Mouse (Mus musculus): Measurements from ENCODE around the gene Btbd1.
A peak's percentile ranks its signal among the peaks of the same experiment; 100 is the strongest.
"Not testable (repeated sequence)": the region's sequence is repeated elsewhere in the genome, so short reads cannot be mapped to it uniquely, and the experiment has no call there.

The Btbd1 gene

DNA sequence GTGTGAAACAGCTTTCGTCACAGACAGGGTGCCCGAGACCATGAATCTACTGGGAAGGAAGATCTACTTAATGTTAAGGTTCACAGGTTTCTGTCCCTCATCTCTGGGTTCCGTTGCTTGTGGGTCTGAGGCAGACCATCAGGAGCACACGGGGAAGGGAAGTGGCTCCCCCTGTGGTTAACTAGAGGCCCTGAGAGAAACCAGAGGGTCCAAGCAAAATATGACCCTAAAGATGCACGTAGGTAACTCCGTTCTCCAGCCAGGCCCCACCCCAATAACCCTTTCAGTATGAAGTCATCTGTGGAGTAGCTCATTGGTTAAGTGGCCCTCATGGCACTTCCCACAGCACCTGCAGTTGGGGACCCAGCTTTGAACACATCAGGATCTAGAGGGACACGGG lies 20.4 kb upstream of the Btbd1 start:
- no peak for DNase-seq (ENCODE audit: low spot score)

- DNase-seq (ENCODE audit: low spot score) = no peak
Measured at GRCm38 (mm10) chr7:81849214-81849613, 20.0 kb upstream of the Btbd1 start.

DNA sequence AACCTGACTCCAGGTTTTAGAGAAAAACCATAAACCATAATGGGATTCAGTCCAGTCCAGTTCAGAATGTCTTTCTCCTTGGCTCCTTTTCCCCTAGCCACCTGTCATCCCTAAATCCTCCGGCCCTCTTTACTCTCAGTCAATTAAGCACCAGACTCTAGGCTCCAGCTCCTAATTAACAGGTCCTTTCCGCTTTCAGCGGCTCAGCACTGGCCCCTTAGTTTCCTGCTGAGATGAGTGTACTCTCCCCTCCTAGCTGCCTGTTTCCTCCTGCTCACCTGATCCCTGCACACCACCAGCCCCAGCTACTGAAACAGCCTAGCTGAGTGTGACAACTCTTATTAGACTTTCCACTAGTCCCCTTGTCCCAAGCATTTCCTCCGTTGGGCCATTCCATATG lies 18.5 kb upstream of the Btbd1 start:
- DNase-seq (ENCODE audit: low spot score) = no peak

- no peak for DNase-seq (ENCODE audit: low spot score)
Measured at GRCm38 (mm10) chr7:81847010-81847409, 17.8 kb upstream of the Btbd1 start.

DNA sequence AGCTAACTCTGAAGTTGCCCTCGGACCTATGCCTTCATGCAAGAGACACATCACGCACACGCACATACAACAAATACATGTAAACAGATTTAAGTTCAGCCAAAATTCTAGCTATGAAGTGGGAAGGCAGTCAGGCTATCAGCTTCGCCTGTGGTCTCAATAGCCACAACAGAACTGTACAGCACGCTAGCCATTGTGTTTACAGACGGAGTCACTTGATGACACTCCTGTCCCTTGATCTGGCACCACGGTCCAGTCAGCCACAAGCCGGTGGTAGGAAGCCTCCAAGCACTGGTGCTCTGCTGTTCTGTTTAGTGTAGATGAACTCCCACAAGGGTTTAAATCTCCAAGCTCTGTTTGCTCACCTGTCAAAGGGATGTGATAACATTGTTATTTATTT lies 16.8 kb upstream of the Btbd1 start:
- no peak for DNase-seq (ENCODE audit: low spot score)

- no peak for DNase-seq (ENCODE audit: low spot score)
Measured at GRCm38 (mm10) chr7:81845313-81845712, 16.1 kb upstream of the Btbd1 start.

DNA sequence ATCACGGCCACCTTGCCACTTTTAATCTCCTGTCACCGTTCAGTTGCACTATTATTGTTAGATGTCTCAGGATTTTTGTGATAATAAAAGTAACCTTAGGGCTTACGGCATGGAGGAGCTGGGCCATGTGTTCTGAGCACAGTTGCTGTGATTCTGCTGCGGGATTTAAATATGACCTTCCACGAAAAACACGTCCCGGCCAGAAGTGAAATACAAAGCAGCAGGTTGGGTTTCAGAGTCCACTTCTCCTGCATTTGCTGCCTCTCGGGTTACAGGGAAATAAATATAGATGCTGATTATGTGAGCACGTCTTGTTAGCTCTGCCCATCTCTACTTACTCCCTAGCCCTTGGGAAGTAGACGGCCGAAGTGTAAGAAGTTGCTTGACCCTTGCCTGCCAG lies 15.6 kb upstream of the Btbd1 start:
- DNase-seq (ENCODE audit: low spot score) = no peak

DNA sequence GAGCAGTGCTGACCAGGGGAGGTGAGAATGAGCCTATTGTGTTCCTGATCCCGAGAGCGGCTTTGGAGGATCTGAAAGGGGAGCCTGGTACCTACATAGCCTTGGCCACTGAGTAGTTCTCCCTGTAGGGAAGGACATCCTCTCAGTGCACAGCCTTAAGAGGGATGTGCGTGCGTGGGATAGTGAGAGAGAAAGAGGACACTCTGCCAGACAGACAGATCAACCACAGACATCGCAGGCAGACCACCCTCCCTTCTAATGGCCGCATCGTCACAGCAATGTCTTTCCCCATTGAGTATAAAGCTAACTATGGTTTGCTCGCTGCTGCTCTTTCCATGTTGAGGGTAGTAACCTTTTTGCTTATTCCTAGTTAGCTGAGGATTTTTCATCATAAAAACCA lies 14.7 kb upstream of the Btbd1 start:
- DNase-seq (ENCODE audit: low spot score) = no peak

- no peak for DNase-seq (ENCODE audit: low spot score)
Measured at GRCm38 (mm10) chr7:81842998-81843397, 13.8 kb upstream of the Btbd1 start.

GRCm38 (mm10) chr7:81842141-81842540 lies 12.9 kb upstream of the Btbd1 start:
- DNase-seq (ENCODE audit: low spot score) = no peak

GRCm38 (mm10) chr7:81841439-81841838 lies 12.2 kb upstream of the Btbd1 start:
- no peak for DNase-seq (ENCODE audit: low spot score)

DNA sequence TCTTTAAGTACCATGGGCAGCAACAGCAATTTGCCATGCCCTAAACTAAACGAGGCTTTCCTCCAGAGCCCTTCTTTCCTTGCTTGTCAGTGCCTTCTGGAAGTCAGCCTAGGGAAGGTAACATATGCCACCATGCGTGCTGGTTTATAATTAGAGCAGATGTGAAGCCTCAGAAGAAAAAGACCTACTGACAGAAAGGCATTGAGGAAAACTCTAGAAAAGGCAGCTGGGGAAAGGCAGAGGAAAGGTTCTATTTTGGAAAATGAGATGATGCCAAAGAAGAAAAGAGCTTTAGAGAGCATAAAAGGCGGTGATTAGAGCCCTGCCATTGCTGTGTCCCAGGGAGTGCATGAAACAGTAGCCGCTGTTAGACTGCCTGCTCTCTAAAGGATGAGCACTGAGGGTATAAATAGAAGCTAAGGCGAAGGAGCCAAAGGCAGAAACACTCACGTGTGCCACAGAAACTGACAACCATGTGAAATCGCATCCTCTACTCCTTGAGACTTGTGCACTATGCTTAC lies 11.5 kb upstream of the Btbd1 start:
- DNase-seq (ENCODE audit: low spot score) = no peak

GRCm38 (mm10) chr7:81839746-81840145 lies 10.5 kb upstream of the Btbd1 start:
- no peak for DNase-seq (ENCODE audit: low spot score)

DNA sequence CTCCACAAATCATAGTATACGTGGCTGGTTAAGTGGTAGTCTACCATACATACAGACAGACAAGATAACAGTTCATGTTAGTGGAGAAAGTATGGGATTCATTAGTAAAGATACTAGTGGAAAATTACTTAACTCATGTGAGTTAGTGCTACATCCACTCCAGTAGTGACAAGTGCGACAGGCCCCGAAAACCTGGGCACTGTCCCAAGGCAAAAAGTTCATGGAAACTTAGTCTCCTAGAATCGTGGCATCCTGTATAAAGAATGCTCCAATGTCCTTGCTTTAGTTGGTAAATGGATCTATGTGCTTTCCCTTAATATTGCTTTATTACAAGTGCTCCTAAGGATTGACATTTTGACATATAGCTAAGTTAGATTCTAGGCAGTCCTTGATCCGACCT lies 8.5 kb upstream of the Btbd1 start:
- not testable (repeated sequence) for DNase-seq (ENCODE audit: low spot score)

DNA sequence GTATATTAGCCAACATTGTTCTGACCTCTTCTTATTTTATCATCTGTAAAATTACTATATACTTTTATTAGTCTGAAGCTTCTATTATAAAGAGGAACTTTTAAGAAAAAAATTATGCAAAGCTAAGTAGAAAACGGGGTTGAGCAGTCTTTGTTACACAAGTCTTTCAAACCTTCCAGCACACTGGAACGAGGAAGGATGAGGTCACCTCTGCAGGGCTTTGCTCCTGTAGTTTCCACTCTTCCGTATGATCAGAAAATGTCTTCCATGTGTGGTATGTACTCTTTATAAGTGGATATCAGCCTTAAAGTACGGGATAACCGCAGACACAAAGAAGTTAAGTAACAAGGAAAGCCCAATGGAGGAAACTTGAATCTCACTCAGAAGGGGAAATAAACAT lies 6.2 kb upstream of the Btbd1 start:
- DNase-seq (ENCODE audit: low spot score) = no peak

DNA sequence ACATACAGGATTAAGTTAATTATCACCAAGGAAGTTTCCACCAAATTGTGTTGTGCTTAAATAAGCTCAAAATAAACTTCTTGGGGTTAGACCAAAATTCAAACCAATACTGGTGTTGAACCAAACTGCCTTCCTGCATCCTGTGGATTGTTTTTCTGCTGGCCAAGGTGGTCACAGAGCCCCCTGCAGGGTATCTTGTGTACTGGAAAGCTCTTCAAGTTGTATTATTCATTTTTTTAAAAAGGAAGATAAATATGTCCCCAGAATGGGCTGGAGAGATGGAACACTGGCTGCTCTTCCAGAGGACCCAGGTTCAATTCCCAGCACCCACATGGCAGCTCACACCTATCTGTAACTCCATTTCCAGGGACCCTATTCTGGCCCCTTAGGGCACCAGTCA lies 5.6 kb upstream of the Btbd1 start:
- DNase-seq (ENCODE audit: low spot score) = no peak

- DNase-seq (ENCODE audit: low spot score) = peak; percentile 36
Measured at GRCm38 (mm10) chr7:81828681-81829378, 401 bp downstream of the Btbd1 start.

DNA sequence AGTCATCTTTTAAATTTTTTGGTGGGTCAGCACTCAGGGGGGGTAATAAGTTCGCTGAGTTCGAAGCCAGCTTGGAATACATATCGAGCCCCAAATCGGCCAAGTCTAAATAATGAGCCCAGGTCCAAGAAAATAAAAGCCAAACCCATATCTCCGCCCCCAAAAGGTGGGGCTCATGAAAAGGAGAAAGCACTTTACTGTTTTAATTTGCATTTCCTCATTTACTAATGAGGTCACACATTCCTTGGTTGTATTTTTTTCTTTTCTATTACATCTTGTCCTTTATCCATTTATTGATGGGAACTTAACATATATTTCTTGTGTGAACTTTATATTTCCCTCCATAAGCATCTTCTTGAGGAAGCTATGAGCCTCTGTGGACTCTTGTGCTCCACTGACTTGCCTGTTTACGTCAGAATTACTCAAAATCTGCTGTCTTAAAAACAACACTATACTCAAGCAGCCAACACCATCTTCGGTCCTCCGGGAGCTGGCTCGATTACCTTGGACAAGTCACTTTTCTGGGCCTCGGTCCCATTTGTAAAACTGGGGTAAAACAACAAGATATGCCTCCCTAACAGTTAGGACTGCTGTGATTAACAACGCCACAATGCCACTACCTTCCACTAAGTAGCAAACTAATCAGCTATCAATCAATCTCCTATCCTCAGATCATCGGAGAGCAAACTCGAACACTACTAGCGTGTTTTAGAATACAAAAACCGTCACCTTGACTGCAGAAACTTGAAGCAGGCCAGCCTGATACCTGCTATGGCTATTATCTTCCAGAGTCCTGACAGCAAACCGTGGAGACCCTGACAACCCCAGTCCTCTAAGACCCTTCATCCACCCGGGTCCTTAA lies 1.2 kb downstream of the Btbd1 start:
- DNase-seq (ENCODE audit: low spot score) = no peak

- no peak for DNase-seq (ENCODE audit: low spot score)
Measured at GRCm38 (mm10) chr7:81825381-81825780, 3.9 kb downstream of the Btbd1 start.

DNA sequence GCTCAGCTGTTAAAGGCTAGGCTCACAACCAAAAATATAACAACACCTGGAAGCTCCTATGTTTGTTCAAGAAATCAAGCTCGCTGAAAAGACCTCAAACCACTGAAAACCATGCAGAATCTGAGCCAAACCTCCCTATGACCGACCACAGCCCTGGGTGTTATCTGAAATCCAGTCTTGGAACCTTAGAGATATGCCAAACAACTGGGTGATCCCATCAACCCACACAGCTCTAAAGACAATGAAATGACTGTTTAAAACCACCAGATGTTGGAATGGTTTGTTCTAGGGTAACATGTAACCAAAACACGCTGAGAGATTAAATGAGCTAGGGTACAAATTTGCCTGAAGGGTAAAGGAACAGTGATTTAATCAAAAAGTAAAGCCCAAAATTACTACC lies 4.3 kb downstream of the Btbd1 start:
- DNase-seq (ENCODE audit: low spot score) = no peak

DNA sequence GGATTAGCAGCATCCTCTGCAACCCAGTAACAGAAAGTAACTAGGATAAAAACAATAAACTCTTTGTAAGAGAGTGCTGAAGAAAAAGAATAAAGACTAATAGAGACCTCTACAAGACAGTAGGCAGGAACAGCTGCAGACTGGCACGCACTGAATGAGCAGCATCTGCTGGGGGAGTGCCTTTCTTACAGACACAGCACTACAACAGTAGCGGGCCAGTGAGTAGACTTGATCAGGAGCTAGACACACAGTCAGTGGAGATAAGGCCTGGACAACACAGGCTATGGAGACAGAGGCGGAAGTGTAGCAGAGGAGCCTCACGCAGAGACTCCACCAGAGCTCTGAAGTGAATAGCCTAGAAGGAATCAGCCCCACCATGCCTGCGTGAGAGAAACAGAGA lies 23.2 kb downstream of the Btbd1 start:
- no peak for DNase-seq (ENCODE audit: low spot score)

- DNase-seq (ENCODE audit: low spot score) = peak; percentile 77
Measured at GRCm38 (mm10) chr7:81789095-81789757, 40.0 kb downstream of the Btbd1 start, which contains the start of gene 3110040N11Rik. 3110040N11Rik (minus strand) TSS chr7:81789478.

DNA sequence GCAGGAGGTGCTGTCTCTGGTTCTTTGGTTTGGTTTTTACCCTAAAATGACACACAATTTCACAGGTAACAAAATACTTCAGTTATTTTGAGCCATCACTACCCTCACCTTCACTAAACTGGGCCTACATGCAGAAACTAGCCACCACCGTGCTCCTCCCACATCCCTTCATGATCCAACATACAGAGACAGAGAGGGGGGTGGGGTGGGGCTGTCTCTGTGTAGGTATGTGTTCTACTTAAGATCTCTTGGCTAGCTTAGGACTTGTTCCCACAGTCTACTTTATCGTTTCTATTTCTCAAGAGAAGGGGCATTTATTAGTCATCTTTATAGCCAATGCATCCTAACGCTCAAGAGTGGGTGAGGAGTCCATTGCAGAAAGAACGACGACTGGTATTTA lies 40.7 kb downstream of the Btbd1 start:
- DNase-seq (ENCODE audit: low spot score) = no peak

Measured in spleen, adult 12 weeks (tissue).